Mouse (Mus musculus) testis, adult 2 months (tissue): ENCODE measurements at regions not wholly inside any gene's neighbourhood (a gene's known extent, or its start where the extent isn't known, plus 50 kb on each side); places are given as distances from the start of the nearest gene placed in this dataset.

Experiments used
- CTCF ChIP-seq: fragments of 200-500 bp; IDR thresholded peaks from 2 replicates; pipeline ENCODE4 v1.5.1; 2012; ENCODE audit warnings: low read depth, mild to moderate bottlenecking, inconsistent platforms, low read length, moderate library complexity; ENCODE audit not compliant: control insufficient read depth, insufficient read depth, insufficient replicate concordance
- POLR2A ChIP-seq: fragments of 200-500 bp; IDR thresholded peaks from 2 replicates; pipeline ENCODE4 v1.6.1; 2012; ENCODE audit warnings: low read depth, mild to moderate bottlenecking, inconsistent platforms, low read length, moderate library complexity; ENCODE audit not compliant: control insufficient read depth

DNA sequence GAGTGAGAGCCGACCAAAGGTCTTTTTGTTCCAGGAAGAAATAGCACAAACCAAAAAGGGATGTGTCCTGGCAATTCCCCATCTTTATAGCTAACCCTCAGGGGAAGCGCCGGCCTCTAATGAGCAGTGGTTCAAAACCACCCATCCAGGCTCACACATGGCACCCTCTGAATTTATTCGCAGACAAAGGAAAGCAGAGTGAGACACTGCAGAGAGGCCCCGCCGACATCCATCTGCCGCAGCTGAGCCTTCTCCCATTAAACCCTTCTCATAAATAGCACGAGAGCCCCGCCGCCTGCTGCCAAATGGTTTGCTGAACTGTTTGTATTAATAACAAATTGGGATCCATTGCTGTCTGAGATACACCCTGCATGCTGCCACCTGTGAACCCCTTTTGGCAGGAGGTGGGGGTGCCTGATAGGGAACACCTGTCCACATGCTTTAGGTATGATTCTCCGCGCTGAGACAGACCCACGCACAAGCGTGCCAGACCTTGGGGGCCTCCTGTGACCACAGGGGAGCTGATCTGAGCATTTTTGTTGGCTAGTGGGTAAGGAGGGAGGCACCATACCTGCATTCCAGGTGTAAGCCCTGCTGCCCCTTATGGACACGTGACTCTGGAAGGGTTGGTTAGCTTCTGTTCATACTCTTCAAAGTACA is 422.6 kb upstream of the Castor2 start:
- no peak for TF ChIP-seq POLR2A
- no peak for TF ChIP-seq CTCF
